Mouse (Mus musculus) cerebellum, adult 11 months (tissue): ENCODE measurements at regions not wholly inside any gene's neighbourhood (a gene's known extent, or its start where the extent isn't known, plus 50 kb on each side); places are given as distances from the start of the nearest gene placed in this dataset.
"Not testable (repeated sequence)": the region's sequence is repeated elsewhere in the genome, so short reads cannot be mapped to it uniquely, and the experiment has no call there.

Experiments used
- DNase-seq: peaks from one replicate; pipeline ENCODE4 v3.0.0; 2022

- no peak for DNase-seq
These were observed 390.3 kb downstream of the Pih1d3 start for GRCm38 (mm10) chr1:31612944-31613343.

- DNase-seq = not testable (repeated sequence)
These were observed 392.6 kb downstream of the Pih1d3 start for GRCm38 (mm10) chr1:31615219-31615618.

- not testable (repeated sequence) for DNase-seq
These were observed 393.8 kb downstream of the Pih1d3 start for GRCm38 (mm10) chr1:31616229-31616946.

- DNase-seq = no peak
These were observed 411.7 kb downstream of the Pih1d3 start for GRCm38 (mm10) chr1:31634353-31634752.

GRCm38 (mm10) chr1:31636575-31637356 lies 414.1 kb downstream of the Pih1d3 start:
- DNase-seq = no peak

- peak; percentile 18 for DNase-seq
These were observed 422.5 kb downstream of the Pih1d3 start for GRCm38 (mm10) chr1:31645116-31645515.

GRCm38 (mm10) chr1:31678586-31678985 lies 455.9 kb downstream of the Pih1d3 start:
- DNase-seq = no peak
